Mouse (Mus musculus) testis, adult 2 months (tissue): ENCODE data around the gene Pigk.

Experiments
- CTCF ChIP-seq: fragments of 200-500 bp; IDR thresholded peaks from 2 replicates; pipeline ENCODE4 v1.5.1; 2012; ENCODE audit warnings: low read depth, mild to moderate bottlenecking, inconsistent platforms, low read length, moderate library complexity; ENCODE audit not compliant: control insufficient read depth, insufficient read depth, insufficient replicate concordance
- POLR2A ChIP-seq: fragments of 200-500 bp; IDR thresholded peaks from 2 replicates; pipeline ENCODE4 v1.6.1; 2012; ENCODE audit warnings: low read depth, mild to moderate bottlenecking, inconsistent platforms, low read length, moderate library complexity; ENCODE audit not compliant: control insufficient read depth

DNA sequence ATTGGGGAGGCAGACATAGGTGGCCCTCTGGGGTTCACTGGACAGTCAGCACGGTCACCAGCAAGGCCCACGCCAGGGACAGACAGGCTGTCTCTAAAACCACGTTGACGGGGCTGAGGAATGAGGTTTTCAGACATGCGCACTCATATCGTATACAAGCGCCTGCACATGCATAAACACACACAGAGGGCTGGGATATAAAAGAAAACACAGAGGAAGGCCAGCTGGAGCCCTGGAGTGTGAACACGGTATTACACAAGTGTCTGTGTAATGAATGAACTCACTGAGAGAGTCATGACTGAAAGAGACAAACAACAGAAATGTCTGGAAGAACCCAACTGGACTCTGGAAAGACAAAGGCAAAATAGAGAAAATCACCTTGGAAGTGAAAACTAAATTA, 47.8 kb downstream of the Pigk start:
- TF ChIP-seq CTCF, result no peak
- TF ChIP-seq POLR2A, result no peak
